Mouse (Mus musculus): Measurements from ENCODE around the gene 4921507P07Rik. TPM values are rescaled to one million over a fixed set of nuclear protein-coding genes. Genes with fewer than 3 reads are reported as not detected.
"Not testable (repeated sequence)": the region's sequence is repeated elsewhere in the genome, so short reads cannot be mapped to it uniquely, and the experiment has no call there.

The 4921507P07Rik gene
- total RNA-seq (2022): under 1 TPM; 0.12 to 0.33 (median 0.21) TPM

DNA sequence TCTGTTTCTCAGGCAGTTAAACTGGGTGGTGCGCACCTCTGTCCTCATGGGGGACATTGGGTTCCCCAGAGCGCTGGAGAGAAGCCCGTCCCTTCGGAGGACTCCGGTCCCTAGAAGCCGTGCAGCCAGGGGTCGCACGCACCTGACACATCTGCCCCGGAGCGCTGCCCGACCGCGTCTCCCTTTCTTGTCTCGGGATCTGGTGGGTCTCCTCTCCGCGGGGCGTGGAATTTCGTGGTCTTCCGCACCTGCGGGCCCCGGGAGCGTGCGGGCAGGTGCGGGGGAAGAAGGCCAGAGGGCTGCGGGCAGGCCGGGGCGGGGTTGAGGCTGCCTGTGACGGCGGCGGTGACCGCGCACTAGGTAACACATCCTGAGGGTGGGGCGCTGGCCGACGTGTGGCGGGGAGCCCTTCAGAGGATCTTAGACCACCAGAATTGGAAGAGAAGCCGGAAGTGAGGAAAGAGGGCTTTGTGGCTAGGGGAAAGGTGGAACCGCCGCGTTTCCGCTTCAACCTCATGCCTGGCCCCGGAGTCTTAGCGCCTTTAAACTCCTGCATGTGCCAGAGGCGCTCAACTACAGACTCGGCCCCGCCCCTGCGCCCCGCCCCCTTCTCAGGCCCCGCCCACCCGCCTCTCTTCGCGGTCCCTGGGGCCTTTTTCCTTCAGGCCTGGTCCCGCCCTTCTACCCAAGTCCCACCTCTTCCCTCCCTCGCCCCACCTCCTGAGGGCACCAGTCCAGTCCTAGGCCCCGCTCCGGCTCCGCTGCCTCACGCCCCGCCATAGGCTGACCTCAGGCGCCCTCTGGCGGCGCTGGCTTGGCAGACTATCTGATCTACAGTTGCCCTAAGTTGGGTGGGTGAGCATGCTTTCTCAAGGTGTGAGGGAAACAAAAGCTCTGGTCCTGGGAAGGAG is at the start of gene 4921507P07Rik:
Gene 4921507P07Rik (minus strand): TSS at position 332 of the 911 bp plus-strand sequence.
- peak; percentile 83 to 90 for DNase-seq (ENCODE audit: low spot score in 2 of 2)

DNA sequence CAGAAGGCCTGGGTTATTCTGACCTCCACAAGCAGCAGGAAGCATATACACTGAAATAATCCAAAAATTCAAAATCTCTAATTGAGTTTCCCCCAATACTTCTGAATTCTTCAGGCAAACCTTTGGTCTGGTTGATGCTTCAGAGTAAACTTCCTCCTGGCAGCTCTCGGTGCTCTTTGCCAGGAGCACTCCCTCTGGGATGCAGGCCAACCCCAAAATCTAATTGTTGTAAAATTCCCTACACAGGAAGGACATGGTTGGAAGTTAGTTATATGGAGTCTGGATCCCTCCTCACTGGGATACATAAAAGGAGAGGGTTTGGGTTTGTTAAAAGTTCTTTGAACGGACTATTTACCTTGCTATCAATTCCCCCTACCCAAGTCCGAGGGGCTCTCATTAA is 48.3 kb upstream of the 4921507P07Rik start:
- DNase-seq (ENCODE audit: low spot score in 2 of 2): no peak

DNA sequence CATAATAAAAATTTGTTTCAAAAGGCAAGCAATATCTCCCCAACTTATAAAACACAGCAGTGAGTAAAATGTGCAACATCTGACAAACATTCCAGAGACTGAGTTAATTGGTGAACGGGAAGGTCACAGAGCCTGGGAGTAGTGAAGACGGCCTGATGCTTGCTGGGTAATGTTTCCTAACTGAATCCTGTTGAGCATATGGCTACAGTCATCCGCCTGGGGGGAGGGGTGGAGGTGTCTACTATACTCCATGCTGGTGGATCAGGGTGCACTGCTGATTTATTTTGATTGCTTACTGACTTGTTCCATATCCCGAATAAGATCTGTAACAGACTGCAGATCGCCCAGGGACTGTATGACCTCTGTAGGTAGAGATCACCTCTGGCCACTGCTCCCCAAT is 45.5 kb upstream of the 4921507P07Rik start:
- DNase-seq (ENCODE audit: low spot score in 2 of 2): no peak

DNA sequence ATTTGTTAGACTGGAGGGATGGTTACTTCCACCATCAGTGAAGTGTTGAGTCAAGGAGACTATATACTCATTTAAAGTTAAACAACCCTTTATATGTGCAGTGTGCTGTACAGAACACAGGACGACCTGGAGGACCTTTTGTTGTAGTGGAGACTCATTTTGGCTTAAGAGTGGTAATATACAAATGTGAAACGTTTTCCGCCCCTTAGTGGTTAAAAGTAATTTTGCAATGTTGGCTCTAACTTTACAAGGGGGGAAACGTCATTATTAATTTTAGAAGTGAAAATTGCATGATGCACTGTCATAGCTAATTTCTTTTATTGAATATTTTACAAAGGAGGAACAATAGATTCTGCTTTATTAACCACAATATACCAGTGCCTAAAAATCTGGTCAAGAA is 43.9 kb upstream of the 4921507P07Rik start:
- no peak for DNase-seq (ENCODE audit: low spot score in 2 of 2)

DNA sequence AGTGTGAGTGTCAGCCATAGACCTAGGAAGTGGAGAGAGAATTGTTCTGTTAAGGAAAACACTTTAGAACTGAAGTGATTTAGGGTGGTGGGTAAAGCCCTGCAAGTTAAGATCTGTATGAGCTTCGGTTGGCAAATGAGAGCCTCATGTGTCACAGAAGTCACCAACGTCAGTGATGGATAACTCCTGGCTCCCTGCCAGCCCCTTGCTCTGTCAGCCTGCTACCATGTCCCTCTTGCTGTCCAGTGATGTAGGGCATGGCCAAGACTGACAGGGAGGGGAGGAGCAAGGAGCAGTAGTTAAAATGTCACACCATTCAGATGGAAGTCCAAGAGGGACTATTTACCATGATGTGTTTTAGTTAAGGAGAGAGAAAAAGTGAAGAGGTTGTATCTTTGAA is 43.2 kb upstream of the 4921507P07Rik start:
- no peak for DNase-seq (ENCODE audit: low spot score in 2 of 2)

DNA sequence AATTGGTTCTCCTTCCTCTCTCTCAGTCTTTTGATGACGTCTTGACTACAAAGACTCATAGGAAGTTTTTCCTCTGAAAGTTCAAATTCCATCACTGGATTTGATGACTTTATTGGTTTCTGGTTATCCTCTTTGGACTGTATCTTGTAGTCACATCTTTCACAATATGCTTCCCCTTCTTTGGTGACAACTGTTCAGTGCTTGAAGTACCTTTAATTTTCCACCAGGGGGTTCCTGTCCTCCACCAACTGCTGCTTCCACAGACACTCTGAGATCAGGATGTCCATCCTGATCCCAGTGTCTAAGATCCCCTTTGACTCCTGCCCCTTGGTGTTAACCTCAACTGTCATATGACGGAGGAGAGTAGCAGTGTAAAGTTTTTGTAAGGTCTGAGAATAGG is 29.7 kb upstream of the 4921507P07Rik start:
- DNase-seq (ENCODE audit: low spot score in 2 of 2): not testable (repeated sequence)

DNA sequence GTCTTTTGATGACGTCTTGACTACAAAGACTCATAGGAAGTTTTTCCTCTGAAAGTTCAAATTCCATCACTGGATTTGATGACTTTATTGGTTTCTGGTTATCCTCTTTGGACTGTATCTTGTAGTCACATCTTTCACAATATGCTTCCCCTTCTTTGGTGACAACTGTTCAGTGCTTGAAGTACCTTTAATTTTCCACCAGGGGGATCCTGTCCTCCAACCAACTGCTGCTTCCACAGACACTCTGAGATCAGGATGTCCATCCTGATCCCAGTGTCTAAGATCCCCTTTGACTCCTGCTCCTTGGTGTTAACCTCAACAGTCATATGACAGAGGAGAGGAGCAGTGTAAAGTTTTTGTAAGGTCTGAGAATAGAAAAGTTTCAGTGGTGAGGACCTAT is 21.8 kb upstream of the 4921507P07Rik start:
- DNase-seq (ENCODE audit: low spot score in 2 of 2): not testable (repeated sequence)

DNA sequence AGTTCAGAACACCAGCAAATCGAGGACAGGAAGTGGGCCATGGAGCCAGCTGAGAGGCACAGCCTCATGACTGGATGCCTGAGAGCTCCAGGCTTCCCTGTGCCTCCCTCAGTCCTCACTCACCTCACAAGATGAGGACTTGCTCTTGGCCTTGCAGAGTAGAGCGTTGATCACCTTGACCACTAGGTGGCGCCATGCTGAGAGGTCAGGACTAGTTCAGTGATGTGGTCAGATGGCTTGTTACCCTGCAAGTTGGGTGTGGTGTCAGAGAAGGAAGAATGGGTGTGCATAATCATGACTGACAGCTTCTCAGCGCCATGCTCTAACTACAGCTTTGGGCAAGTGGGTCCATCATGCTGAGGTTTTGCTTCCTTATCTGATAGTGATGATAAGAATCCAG is 5.2 kb upstream of the 4921507P07Rik start:
- DNase-seq (ENCODE audit: low spot score in 2 of 2): no peak

DNA sequence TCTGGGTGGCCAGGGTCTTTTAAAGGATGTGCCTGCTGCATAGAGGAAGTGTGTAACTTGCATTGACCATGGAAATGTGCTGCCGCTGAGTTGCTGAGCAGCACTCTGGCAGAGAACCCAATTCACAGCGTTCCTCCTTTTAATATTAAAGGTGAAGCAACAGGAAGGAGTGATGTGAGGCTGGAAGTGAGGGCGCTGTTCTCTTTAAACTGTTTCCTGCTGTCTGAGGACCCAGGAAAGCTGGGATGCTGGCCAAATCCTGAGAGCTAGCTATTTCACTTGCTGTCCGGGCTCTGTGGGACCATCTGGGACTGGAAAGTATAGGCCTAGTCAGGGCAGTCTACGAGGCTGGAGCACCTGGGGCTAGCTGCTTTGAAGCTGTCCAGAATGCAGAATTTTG is 2.1 kb upstream of the 4921507P07Rik start:
- DNase-seq (ENCODE audit: low spot score in 2 of 2): no peak

DNA sequence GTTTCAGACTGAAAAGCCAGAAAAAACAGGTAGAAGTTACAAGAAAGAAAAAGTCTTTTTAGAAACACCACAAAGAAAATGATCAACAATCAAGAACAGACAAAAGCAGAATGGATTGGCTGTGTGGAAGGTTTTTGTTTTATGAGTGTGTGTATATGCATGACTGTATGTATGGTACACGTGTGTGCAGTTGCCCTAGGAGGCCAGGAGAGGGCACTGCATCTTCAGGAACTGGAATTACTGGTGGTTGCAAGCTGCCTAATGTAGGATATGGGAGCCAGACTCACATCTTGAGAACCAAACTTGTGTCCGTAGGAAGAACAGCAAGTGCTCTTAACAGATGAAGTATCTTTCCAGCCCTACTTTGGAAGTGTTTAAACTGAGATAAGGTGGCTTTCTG is 2.1 kb downstream of the 4921507P07Rik start:
- DNase-seq (ENCODE audit: low spot score in 2 of 2): no peak

DNA sequence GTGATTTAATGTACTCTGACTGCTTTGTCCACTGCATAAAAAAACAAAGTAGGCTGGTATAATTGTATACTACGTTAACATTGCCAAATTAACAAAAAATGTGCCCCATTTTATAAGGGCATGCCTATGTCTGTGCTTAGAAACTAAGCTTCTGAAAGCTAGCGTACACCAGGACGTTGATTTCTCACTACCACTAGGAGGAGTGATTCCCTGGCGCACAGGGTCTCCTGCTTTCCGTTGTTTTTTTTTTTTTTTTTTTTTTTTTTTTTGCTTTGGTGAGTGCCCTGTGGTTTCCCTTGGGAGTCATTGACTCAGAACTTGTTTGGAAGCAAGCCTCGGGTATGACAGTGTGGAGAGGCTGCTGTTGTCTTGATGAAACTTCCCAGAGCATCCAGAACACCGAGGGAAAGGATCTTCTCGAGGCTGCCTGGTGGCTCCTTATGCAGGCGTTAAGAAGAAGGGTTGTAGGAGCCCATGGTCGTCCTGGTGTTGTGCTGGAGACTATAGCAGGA is 3.0 kb downstream of the 4921507P07Rik start:
- DNase-seq (ENCODE audit: low spot score in 2 of 2): no peak

DNA sequence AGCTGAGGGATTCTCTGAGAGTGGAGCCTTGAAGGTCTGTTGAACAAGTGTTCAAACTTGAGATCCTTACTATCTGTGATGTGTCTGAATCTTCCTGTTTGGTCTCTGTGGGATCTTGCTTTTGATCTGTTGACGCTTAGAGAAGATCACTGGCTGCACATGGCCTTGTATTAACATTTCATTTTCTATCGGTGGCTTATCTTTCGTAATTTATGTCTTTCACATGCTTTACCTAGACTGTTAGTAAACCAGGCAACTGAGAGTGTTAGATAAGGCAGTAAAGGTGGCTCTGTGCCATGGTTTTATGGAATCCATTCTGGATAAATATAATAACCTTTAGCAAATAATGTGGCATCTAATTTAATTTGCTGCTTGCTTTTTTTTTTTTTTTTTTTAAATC is 6.2 kb downstream of the 4921507P07Rik start:
- no peak for DNase-seq (ENCODE audit: low spot score in 2 of 2)

DNA sequence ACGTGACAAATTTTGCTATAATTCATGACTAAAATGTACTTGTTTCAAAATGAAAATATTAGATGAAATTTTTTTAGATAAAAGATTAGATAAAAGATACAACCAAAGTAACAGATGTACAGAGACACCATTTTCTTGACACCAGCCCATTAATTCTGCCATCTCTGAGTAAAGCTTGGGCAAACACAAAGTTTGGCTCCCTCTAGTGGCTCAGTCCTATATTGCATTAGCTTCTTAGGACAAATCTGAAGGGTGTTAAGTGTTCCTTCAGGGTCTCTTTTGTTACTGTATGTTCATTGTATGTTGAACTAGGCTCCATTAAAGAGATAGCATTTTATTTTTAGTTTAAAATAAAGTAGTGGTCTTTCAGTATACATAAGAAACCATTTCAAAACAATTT is 8.2 kb downstream of the 4921507P07Rik start:
- no peak for DNase-seq (ENCODE audit: low spot score in 2 of 2)

DNA sequence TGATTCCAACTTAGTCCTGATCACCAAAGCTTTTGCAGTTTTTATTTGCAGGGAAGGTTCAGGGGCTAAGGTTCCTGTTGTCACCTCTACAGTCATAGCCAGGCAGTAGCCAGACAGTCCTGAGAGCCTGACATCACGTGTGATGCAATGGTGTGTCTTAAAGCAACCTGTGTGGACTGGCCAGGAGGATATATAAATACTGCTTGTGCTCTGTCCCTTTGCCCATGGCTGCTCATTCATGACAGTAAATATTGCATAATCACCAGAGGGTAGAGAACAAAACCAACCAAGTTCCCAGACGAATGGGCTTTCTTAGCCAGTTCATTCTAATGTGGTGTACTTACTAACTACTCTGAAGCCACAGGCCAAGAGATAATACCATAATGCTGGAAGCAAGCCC is 9.0 kb downstream of the 4921507P07Rik start:
- no peak for DNase-seq (ENCODE audit: low spot score in 2 of 2)

DNA sequence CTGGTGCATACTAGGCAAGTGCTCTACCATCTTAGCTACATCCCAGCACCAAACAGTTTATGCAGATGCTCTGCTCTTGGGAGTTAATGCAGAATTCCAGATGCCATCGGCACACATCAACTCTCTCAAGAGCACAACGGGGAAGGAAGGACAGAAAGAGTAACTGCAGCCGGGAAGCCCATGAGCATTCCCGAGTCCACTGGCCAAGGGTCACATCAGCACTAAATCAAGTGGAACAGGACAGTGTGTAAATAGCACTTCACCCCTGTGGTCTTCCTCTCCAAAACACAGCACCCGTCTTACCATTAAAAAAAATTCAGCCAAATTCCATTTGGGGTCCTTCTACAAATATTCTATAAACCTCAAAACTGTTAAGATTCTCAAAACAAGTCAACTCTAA is 10.1 kb downstream of the 4921507P07Rik start:
- DNase-seq (ENCODE audit: low spot score in 2 of 2): no peak

DNA sequence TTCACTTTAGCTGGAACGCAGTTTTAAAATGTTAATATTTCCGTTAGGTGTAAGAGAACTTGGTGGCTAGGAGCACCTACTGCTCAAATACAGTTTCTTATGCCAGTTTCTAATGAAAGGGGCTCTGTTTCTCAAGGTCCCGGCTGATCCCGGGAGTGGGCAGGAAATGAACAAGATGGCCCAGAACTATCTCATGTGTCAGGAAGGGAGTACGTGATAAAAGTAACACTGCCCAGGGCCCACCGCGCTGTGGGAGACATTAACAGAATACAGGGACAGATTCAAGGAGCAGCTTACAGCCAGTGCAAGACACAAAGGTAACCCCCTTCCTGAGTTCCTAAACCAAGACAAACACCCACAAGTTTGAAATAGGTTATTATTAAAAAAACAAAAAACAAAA is 10.7 kb downstream of the 4921507P07Rik start:
- no peak for DNase-seq (ENCODE audit: low spot score in 2 of 2)

DNA sequence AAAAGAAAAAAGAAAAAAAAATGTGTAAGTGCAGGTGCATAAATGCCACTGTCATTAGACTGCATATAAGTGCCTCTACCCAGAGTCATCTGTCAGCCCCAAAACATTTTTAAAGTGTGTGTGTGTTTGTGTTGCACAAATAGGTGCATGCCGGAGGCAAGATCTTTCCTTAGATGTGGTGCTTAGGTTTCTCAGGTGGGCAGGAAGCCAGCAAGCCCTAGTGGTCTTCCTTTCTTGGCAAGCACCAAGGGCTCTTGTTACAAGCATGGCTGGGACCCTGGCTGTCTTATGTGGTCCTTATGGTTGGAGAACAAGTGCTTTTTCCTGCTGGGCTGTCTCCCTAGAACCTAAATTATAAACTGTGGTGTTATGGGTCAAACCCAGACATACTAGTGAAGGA is 24.8 kb downstream of the 4921507P07Rik start:
- DNase-seq (ENCODE audit: low spot score in 2 of 2): no peak

DNA sequence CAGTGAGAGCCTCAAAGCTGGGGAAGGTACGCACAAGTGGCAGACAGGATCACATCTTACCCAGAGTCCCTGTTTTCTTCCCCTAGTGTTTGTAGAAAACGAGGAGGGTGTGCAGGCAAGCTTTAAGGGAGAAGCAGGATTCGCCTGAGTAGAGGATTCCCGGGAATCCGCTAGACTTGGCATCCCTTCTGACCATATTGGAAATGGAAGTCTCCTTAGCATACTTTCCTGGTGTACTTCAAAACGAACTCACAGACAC is 29.5 kb downstream of the 4921507P07Rik start:
- no peak for DNase-seq (ENCODE audit: low spot score in 2 of 2)

DNA sequence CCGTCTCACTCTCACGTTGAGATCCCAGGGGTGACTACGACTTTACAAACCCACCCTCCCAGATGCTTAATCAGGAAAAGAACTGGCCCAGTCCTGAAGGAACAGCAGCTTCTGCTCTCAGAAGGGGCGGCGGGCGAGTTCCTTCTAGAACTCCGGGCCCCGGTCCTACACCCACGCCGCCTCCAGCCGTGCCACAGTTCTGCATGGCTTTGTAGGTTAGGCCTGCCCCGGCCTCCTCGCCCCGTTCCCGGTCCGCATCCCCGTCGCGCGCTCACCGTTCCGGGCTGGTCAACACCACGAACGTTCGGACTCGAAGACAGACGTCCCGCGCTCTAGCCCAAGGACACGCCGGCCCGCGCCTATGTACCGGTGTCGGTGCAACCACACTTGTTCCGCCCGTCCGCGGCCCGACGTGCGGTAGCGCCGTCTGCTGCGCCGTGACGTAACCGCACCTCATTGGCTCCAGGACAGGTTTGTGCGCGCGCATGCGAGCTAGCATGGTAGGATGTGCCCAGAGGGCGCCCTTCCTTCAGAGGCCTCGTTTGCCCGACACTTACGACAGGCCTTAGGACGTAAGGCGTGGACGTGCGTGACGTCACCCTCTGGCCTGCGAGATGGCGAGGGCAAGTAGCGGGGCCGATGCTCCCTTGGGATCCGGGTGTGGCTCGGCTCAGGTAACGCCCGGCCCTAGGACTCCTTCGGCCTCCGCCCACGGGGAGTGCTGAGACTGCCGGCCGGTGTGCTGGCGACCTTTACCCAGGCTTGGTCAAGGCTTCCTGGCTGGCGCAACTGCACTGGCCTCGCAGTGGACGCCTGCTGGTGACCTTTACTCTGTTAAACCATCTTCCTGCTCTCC is 30.1 kb downstream of the 4921507P07Rik start, which contains the start of gene Cycs:
Gene Cycs (minus strand): TSS at position 398 of the 856 bp plus-strand sequence.
- peak; percentile 99 to 100 for DNase-seq (ENCODE audit: low spot score in 2 of 2)

DNA sequence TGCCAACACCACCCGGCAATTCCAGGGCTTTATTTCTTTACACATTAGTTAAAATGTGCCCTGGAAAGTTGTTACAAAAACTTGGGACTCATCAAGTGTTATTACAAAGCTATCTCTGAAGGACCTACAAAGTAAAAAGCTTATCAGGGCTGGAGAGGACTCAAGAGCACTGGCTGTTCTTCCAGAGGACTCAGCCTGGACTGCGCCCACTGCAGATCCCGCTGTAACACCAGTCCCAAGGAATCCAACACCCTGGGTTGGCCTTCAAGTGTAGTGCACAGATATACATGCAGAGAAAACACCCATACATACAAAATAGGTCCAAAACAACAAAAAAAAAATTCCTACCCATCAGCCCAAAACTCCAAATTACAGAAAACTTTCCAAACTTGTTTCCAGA is 32.8 kb downstream of the 4921507P07Rik start:
- no peak for DNase-seq (ENCODE audit: low spot score in 2 of 2)

DNA sequence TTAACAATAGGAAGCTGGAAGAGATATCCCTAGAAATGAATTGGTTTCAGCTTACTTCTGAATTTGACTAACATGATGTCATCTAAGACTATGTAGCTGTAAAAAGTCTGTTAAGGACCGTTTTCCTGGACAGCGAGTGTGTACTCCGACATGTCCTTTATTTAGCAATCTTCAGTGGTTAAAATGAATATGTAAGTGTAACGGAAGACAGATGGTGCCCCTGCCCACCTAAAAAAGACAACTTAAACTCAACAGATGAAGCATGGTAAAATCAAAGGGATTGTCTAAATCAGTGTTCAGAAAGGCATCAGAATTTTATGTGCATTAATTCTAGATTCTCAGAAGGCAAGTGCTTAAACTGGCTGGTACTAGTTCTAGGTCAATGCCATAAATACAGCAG is 34.0 kb downstream of the 4921507P07Rik start:
- no peak for DNase-seq (ENCODE audit: low spot score in 2 of 2)

DNA sequence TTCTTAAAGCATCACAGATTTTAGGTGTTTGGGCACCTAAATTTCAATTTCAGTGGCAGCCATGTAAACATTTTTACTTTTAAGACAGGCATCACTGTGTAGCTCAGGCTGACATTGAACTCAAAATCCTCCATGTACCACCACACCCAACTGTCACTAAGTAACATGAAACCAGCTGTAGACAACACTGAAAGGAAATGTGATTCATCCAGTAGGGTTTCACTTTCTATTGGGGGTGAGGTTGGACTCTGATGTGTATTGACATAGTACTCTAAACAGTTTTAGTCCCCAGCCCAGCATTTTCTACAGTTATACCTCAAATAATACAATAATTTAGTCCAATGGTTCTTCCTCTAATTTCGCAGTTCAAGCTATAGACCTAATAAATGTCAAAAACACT is 35.7 kb downstream of the 4921507P07Rik start:
- no peak for DNase-seq (ENCODE audit: low spot score in 2 of 2)
